Mouse (Mus musculus) lung, postnatal 0 days (tissue): ENCODE measurements around the gene Grin2b.

Source experiments
- CTCF ChIP-seq: IDR thresholded peaks from 2 replicates; pipeline ENCODE4 v1.5.1; 2016; ENCODE audit warnings: antibody characterized with exemption, mild to moderate bottlenecking
- EP300 ChIP-seq: IDR thresholded peaks from 2 replicates; pipeline ENCODE4 v1.6.1; 2016; ENCODE audit warnings: antibody characterized with exemption, mild to moderate bottlenecking, control low read depth

DNA sequence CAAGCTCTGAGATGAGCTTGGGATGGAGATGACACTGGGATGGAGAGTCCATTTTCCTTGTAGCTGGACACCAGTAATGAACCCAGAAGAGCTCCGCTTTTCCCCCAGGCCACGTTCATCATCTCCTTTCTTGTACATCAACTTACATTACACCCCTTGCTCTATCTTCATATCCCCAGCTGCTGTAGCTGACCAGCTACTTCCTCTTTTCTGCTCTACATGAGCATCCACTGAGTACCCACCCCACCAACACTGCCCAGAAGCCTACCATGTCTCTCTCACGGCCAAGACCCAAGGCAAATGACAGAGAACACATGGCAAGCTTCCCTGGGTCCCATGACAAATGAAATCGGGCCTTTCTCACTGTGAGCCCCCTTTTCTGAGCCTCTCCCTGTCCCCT, 161.8 kb downstream of the Grin2b start:
- TF ChIP-seq CTCF (no peak), EP300 (no peak)
